Mouse (Mus musculus): ENCODE measurements around the gene Tnfrsf18.

DNA sequence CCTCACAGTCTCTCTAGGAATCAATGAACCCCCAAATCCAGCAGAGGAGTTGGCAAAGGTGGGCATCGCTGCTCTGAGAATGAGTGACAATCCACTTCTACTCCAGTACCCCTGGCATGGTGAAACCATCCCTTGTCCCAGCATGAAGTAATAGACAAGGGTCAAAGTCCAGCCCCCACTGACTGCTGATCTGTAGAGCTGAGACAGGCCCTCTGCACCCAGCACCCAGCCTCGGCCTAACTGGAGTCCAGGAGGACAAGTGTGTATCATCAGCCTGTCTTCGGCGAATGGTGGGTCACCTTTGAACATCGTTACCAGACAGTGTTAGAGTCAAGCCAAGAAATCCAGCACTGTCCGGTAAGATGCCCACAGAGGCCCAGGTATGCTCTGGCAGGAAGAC is 28.6 kb downstream of the Tnfrsf18 start:
- TF ChIP-seq RAD21 (IDR thresholded peaks at IDR 0.05; ENCODE audit: low read depth, low read length) (no peak), MYC (IDR thresholded peaks at IDR 0.05; ENCODE audit: low read depth, low read length) (no peak), CTCF (IDR thresholded peaks at IDR 0.05 in 2 of 3, conservative IDR thresholded peaks at IDR 0.05 in 1 of 3; ENCODE audit: control insufficient read depth in 1 of 3, insufficient read depth in 1 of 3, low read depth in 2 of 3, low read length in 3 of 3, poor library complexity in 1 of 3, severe bottlenecking in 1 of 3) (no peak), POLR2A (IDR thresholded peaks at IDR 0.05; ENCODE audit: control insufficient read depth in 1 of 2, insufficient read depth in 1 of 2, low read depth in 1 of 2, low read length in 2 of 2, poor library complexity in 1 of 2) (no peak), E2F4 (IDR thresholded peaks at IDR 0.05; ENCODE audit: borderline replicate concordance, low read depth, low read length) (no peak), MAFK (IDR thresholded peaks at IDR 0.05; ENCODE audit: borderline replicate concordance, low read depth, low read length) (no peak), EP300 (IDR thresholded peaks at IDR 0.05; ENCODE audit: low read depth in 1 of 2, low read length in 2 of 2) (no peak)
